Mouse (Mus musculus) liver, embryonic 14.5 days (tissue): ENCODE results near the gene Fam83e.

Experiments
- CTCF ChIP-seq: IDR thresholded peaks from 2 replicates; pipeline ENCODE4 v1.5.1; 2016; ENCODE audit warnings: antibody characterized with exemption, low read depth, control low read depth
- EP300 ChIP-seq: IDR thresholded peaks from 2 replicates; pipeline ENCODE4 v1.6.1; 2016; ENCODE audit warnings: antibody characterized with exemption, low read depth

DNA sequence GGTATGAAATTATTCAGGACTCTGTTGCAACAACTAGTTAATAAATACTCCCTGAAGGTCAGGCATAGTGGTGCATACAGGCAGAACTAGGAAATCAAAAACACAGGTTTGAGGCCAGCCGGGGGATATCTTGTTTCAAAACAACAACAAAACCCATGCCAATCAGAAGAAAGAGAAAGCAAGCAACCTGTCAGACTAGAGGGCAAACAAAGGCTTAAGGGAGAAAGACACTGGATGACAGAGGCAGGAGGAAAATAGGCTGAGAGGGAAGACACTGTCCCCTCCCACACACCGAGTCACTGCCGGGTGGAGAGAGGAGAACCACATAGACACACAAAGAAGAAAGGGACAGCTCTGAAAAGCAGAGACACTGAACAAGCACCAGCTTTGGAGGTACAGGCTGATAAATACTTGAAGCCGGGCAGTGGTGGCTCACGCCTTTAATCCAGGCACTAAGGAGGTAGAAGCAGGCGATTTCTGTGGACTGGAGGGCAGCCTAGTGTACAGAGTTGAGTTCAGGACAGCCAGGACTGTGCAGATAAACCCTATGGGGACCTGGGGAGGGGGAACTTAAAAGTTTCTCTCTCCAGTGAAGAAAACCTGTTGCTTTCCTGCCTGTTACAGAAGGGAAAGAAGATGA, 7.0 kb upstream of the Fam83e start:
- TF ChIP-seq CTCF: no peak
- no peak for TF ChIP-seq EP300
